Mouse (Mus musculus) thymus, postnatal 25 days (tissue): ENCODE data around the gene Tnc.

Source experiments
- DNase-seq: peaks from one replicate; pipeline ENCODE4 v3.0.0; 2022

Gene Tnc

DNA sequence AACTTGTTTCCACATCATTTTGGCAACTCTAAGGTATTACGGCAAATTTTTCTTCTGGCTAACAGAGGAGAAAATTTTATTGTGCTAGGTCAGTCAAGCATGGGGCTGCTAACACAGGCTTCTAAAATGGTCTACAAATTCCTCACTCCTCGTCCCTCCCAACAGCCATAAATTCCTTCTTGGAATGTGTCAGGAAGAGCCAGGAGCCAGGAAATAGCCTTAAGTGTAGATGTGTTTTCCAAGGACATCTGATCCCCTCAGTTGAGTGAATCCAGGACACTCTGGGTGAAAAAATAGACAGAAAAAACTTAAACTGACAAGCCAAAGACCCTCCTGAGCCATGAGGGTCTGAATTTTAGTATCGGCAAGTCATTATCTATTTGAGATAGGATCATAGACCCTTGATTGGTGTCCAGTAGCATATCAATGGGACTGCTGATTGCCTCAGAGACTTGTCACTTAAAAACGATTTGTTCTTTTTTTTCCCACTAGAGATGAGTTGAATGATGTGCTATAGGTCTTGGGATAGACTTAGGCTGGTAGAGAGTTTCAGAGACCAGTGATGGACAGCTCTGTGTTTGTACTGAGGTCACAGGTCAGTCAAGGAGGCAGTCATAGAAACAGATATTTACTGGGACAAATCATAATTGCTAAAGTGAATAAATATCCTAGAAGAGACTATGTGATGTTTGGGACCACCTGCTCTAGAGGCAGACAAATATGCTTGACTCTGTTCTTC lies 22.6 kb downstream of the Tnc start:
- DNase-seq, result no peak

DNA sequence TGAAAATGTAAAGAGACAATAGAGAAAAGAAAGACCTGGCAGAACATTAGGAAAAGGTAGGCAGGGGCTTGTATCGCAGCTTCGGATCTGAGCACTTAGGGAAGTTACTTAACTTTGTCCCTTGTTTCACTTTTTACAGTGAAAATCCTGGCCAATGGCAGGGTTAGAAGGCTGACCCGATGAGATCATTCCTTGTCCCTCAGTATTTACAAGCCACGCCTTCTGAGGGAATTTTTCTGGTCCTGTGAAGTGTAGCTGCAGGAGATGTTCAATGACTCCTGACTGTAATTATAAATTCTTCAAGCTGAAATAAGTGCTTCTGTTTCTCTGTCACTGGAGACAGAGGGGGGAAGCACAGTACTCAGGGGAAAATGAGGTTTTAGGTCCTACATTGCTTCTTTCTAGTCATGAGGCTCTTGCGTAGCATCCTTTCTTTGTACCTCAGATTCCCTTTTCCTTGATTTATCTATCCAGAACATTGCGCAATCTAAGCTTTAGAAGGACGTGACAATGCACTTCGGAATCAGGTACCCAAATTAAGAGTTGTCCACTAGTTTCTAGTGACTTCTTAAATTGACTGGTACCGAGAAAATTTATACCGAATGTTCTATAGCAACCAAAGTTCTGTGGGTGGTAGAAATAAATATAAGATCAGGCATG lies 25.8 kb downstream of the Tnc start:
- no peak for DNase-seq

DNA sequence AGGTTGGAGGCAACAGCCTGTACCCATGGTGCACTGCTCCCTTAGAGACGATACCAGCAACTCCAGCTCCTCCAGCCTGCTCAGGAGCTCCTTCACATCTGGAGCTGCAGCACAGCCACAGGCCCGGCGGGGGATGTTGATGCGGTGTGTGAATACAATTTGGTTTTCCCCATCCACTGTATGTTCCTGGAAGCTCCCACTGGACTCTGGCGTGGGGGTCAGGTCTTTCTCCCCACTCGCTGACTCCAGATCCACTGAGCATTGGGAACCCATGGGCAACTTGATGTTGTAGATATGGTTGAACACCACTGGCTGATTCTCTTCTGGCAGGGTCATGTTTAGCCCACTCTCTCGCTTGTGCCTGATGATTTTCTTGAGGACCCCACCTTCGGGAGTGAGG lies 26.7 kb downstream of the Tnc start:
- no peak for DNase-seq

DNA sequence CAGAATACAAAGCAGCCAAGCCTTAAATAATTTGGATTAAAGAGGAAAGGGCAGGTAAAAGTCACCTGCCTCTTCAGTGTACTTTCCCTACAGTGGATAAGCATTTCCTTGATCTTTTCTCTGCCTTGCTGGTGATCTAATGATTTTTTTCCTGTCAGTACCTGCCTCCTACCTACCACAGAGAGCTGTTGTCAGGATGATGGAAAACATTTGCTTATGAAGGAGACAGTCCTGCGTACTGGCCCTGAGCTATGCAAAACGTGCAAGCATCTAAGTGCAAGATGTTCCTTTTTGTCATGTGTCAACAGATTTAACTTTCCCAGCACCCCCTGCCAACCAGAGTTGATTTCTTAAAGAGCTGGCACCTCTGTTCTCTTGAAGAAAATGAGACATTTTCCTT lies 35.5 kb downstream of the Tnc start:
- no peak for DNase-seq

DNA sequence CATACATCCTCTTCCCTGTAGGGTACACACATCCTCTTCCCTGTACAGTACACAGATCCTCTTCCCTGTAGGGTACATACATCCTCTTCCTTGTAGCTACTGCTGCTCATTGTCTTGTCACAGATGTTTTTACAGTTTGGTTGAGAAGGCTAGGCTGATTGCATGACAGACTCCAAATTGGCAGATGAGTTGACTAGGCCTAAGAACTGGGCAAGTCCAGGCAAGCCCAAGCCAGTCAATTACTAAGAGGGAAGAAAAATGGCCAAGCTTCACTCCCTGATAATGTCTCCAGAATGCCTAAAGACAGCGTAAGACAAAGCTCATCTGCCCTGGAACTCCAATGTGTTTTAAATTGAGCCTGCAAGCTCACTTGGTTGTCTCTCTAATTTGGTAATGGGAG lies 36.9 kb downstream of the Tnc start:
- DNase-seq, result no peak

DNA sequence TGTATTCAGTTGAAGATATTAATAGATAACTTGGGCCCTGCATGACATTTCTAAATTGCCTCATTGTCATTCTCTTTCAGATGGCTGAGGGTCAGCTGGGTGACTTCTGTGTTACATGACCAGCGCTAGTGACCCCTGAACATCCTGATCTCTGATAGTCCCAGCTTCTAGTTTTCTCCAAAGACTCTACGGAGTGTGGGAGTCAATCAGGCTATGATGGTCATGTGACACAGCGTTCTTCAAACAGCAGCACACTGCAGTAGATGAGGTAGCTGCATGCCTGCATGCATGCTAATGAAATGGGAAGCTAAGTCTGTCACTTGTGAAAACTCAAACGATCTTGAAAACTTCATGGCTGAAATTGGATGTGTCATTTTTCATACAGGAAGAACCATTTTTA lies 41.6 kb downstream of the Tnc start:
- DNase-seq, result no peak

DNA sequence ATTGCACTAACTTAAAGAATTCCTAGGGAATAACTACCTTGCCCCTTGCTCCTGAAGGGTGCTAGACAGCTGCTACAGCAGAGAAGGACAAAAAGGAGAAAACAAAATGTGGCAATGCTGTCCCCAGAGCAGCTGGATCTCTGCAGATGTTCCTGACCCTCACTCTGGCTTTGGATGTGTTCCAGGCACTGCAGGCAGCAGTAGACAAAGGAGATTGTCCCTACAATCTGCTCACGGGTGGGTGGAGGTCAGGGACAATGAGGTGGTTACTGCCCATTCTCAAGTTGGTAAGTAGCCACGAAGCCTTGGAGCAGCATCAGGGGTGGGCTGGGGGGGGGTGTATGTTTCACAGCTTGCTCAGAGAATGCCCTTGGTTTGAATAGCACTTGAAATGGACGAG lies 43.1 kb downstream of the Tnc start:
- DNase-seq, result no peak

DNA sequence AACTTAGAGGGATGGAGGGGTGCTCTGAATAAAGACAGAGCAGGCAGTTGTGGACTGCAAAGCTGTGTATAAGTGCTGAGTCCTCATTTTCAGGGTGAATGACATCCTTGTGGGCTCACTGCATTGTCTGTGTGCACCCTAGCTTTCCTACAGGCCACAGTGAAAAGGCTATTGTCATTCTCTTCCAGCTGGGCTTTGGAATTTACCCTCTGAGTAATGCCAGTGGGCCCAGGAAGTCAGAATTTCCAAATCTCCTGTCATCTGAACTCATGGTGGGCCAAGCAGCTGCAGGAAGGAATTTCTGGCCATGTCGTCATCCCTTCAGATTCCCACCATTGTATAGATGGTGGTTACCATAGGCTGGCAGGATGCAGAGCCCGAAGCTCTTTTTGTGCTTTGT lies 44.6 kb downstream of the Tnc start:
- no peak for DNase-seq

DNA sequence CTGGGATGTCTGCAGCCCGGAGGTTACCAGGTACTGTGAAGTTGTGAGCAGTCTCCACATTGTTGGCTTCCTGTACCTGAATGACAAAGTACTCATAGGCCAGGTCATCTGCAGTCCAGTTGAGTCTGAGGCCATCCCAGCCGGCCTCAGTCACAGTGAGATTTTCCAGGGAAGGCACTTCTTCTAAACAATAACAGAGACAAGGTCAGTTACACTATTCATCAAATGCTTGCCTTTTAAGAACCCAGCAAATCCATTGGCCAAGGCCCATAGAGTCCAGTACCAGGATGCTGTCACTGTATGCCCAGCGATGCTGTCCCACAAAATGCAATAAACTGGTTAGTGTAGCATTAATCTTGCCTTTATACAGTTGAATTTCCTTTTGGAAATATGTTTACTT lies 46.0 kb downstream of the Tnc start:
- DNase-seq, result no peak

DNA sequence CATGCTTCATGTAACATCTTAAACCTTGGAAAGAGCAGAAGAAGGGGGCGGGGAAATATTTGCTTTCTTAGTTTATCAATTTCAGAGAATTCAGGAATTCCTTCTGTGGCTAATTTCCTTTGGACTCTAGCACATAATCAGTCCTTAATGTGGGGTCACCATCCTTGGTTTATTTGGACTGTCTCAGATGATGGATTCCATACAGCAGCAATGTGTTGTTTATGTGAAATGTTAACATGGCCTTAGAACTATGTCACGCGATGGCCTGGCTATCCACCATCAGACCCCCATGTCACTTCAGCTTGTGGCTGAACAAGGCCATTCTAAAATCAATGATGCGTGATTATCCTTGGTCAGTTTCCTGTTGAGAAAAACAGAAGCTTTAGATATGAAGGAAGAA lies 46.5 kb downstream of the Tnc start:
- DNase-seq, result no peak

DNA sequence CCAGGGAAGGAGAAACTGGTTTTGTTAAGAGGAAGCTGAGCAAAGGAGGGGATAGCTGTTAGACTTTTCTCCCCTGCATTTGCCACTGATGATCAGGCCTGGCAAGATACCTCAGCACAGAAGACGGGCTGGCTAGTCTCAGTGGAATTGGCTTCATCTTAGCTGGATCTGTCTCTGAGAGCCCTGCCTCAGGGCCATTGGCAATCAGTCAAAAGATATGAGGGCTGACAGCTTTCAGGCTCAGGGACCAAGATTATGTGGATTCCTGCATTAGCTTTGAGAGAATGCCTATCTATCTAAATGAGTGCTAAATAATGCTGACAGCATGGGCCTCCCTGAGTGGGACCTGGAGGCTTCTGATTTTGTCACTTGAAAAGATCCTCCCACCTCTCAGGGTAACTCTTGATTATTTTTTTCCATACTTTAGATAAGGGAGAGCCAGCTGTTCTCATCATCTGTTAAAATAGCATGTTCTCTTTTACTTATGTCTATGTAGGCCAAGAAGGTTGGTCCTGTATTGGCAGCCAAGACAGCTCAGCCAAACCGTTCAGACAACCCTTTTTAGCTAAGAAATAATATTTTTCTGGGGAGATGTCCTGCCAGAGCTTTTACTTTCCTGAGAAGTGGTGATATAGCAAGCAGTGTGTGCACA lies 53.2 kb downstream of the Tnc start:
- no peak for DNase-seq

DNA sequence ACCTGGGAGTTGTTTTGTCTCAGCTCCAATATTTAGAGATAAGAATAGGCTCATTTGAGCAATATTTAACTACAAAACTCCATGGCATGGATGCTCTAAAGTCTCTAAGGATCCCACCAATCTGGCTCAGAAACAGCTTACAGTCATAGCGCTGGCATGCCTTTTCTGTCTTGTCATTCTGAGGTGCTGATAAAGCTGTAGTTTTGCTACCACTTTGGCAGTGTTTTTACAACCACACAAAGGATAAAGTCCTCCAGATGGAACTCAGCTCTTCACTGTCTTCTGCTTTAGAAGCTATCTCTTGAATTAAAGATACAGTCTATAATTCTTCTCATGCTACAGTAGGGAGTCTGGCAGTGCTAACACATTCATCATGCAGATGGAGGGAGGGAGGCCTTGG lies 56.6 kb downstream of the Tnc start:
- no peak for DNase-seq

DNA sequence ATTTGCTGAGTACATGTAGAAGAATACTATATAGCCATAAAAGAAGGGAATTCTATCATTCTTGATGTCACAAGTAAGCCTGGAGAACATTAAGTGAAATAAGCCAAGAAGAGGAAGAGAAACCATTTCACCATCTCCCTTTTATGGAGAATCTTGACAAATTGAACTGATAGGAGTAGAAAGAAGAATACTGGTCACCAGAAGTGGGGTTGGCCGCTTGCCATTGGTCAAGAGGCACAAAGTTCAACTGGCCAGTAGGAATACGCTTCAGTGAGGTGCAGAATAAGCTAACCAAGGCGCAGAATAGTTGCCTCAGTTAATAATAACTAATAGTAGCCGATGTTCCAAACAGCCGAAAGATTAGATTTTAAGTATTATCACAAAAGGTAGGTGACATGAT lies 58.7 kb downstream of the Tnc start:
- no peak for DNase-seq

DNA sequence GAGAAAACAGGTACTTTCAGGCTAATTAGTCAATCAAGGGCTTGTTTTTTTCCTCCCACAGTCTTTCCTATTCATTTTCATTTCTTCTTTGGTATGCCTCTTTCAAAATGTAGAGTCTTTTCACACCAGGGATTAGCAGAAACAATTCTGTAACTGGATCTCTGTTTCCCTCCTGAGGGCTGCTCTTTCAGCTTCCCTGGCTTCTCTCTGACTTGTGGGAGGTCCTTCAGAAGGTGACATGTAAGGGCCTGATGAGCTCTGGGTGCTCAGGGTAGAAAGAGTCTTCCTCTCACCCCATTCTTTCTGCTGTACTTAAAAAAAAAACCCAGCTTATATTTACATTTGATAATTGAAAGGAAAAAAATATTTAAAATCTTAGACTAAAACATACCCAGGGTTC lies 60.2 kb downstream of the Tnc start:
- no peak for DNase-seq

DNA sequence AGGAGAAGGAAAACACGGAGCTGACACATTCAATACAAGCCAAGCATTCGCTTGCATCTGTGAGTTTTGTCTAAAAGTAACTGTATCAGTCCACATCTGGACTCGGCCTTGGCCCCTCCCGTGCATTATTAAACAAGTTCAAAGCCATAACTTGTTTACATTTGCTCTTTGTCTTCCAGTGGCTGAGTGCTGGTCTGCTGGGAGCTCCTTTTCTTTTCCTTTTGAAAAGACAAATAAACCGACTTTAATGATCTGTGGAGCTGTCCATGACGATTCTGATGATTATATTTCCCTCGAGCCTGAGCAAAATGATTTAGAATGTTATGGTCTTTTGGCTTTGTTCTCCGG lies 63.7 kb downstream of the Tnc start:
- no peak for DNase-seq

DNA sequence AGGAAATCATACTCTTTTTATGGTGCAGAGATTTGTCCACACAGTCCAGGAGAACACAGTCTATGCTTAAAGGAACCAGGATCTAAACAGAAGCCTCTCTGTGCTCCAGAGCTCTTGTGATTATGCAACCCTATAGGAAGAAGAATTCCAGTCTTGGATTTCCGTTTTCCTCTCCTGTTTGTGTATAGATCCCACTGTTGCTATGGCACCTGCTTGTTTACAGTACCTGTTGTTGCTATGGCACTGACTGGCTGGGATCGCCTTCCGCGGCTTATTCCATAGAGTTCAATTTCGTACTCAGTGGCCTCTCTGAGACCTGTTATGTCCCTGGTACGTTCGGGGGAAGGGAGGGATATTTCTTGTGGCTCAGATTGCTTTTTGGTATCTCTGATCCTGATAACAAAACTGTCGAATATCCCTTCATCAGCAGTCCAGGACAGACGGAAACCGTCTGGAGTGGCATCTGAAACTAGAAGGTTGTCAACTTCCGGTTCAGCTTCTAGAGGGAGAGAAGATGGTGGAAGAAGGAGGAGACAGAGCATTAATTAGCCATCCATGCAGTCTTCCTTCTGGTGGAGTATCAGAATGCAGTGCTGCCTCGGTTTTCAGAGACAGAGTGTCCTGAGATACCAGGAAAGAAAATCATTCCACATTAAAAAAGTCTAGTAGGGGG lies 64.3 kb downstream of the Tnc start:
- no peak for DNase-seq

DNA sequence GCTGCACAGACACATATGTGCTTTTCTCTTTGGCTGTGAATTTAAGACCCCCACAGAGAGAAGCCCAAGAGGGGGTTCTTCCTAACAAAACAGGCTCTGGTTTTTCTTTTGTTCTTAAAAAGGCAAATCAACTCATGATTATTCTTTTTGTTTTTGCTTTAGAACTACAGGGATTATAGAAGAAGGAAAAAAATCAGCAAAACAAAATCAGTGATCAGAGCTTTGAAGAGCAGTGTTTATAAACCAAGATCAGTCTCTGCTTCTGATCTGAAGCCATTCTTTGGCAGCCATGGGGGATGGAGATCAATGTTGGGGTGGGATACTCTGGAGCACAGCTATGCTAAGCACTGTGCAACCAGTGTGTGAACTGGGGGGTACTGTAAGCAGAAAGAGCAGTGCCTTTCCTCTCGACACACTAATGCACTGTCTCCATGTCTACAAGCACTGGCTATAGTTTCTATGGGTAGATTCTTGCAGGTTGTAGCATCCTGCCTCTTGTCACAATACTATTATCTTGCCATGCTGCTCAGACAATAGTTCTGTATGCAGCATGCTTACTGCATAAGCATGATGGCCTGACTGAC lies 66.5 kb downstream of the Tnc start:
- no peak for DNase-seq

DNA sequence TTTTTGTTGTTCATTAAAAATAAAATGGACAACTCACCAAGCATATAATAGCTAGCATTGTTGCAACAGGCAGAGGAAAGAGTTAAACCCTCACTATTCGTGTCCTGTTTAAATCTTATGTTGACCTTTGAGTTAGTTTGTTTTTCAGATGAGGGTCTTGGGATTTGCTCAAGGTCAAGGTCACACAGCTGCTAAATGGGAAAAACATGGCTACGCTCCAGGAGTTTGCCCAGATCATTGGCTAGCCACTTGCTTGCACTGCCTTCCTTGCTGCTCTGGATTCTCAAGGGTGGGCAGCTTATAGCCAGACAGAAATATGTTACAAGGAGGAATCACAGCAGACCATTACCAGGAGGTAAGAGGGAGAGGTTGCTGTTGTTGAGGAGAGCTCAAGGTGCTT lies 67.2 kb downstream of the Tnc start:
- DNase-seq, result no peak

DNA sequence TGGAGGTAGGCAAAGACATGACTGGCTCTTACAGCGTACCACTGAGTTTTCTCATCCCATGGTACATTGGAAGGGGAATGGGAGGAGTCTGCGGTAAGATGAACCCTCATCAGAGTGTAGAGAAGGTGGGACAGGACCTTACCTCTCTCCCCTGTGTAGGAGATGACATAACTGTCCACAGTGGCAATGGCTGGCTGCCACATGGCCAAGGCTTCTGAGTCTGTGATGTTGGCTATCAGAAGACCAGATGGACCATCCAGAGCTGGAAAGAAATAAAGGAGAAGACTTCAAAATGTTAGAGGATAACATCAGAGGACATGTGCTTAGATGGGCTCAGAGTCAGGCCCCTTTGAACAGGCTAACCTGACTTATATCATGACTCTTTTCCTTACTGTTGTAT lies 74.3 kb downstream of the Tnc start:
- no peak for DNase-seq

DNA sequence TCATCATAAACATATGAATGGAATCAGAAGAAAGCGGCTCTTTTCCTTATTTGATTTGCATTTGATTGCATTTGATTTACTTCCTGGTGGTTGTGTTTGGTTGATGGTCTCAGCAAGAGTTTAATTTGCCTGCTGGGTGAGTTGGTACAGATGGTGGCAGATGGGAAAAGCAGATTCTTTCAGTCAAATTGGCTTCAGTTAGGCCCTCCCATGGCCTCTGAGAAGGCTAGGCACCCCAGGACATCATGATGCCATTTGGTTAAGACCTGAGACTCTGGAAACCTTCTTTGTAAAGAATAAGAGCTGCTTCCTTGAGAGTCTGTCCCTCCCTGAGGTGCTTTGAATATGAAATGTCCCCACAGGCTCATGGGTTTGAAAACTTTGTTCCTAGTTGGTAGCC lies 75.1 kb downstream of the Tnc start:
- no peak for DNase-seq

DNA sequence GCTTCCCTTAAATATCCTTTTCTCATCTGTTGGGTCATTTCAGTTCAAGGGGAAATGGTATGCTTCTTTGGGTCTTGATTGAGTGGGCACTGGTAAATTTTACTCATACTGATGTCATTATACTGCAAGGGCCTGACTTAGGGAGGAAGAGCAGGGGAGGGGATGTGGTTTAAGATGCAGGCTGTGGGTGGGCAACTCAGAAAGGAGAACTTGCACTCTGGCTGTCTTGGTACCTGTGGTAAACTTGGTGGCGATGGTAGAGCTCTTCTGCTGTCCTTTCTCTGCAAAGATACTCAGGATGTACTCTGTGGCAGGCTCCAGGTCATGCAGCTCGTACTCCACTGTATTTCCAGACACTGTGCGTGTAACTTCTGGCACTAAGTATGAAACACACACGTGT lies 75.9 kb downstream of the Tnc start:
- DNase-seq, result no peak

DNA sequence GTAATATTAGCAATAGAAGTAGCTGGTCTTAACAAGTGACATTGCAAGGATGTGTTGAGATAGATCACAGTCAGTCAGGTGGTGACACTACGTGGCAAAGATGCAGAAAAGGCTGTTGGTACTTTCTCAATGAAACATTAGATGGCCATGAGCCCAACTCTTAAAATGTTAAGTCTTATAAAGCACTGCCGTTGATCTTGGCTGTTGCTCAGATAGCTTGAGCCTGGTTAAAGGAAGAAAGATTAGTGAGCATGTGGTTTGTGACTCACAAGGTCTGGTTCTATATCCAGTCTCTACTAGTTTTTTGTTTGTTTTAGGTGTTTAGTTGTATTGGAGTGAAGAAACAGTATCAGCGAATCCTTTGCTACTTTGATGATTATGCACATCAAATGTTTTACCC lies 76.9 kb downstream of the Tnc start:
- no peak for DNase-seq

DNA sequence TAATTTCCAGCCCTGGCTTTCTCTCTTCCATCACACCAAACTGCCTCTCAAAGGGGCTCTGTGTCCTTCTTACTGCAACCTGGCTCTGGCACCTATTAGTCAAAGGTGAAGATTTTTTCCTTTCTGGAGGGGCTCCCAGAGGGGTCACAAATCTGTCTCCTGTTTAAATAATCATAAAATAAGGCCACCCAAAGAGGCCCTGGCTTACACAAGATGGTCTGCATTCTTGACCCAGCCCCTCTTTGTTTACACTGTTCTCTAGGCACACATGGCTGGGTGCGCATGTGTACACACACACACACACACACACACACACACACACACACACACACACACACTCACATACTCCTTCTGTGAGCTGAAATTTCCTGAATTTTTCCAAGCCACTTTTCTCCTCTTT lies 83.4 kb downstream of the Tnc start:
- no peak for DNase-seq
